In the genomic region with DNA sequence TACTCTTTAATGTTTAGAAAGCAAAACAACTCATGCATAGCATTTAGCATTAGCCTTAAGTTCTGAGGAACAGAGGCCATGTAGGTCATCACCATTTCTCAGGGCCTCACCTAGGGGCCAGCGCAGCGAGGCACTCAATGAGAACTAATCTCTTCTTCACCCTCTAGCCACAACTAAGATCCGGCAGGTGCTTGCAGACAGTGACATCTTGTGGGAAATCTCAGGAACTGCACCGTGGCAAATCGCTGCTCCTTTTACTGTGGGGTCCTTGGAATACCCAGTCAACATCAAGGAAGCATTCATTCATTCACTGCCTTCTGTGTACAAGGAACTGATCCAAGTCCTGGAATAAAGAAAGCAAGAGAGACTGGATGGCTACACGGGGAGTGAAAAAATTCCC, we compare ENCODE assay signal across 9 mouse cellular contexts. TPM values are rescaled to one million over a fixed set of nuclear protein-coding genes. Genes with fewer than 3 reads are reported as not detected.
DNase-seq lines count a peak whose midpoint lies in the region; ATAC-seq lines count a peak whose summit lies in the region.
"Had no signal": no experiment of that assay in that cellular context is flagged by ENCODE, and none has a peak within 500 bp of the region (broad histone marks: within the 10 kb centered on the region; RNA-seq: fewer than 3 reads in every experiment).

No protein-coding gene starts in this region.

- under 1% methylated on average over 6 of the region's 6 CpGs for WGBS in embryonic facial prominence, embryonic 14.5 days
- 3% methylated on average over 6 of the region's 6 CpGs for WGBS in midbrain, embryonic 10.5 days

- H3K27ac ChIP-seq in embryonic facial prominence, embryonic 14.5 days (replicated peaks; ENCODE audit: low read depth, low read length): no peak overlapping the region
- H3K27ac ChIP-seq in midbrain, embryonic 10.5 days (replicated peaks): no peak overlapping the region
- H3K27ac ChIP-seq: liver, embryonic 15.5 days had no signal

- no peak overlapping the region for H3K4me3 ChIP-seq in embryonic facial prominence, embryonic 14.5 days (ENCODE audit: low read depth, low read length)
- no peak overlapping the region for H3K4me3 ChIP-seq in midbrain, embryonic 10.5 days
- H3K4me3 ChIP-seq: liver, embryonic 15.5 days had no signal

- peaks cover 33% of the 10 kb centered on the region for H3K27me3 ChIP-seq in embryonic facial prominence, embryonic 14.5 days (replicated peaks; ENCODE audit: control insufficient read depth, insufficient read depth, low read length)
- peaks cover 76% of the 10 kb centered on the region for H3K27me3 ChIP-seq in midbrain, embryonic 10.5 days (ENCODE audit: low read depth, poor library complexity, severe bottlenecking)

- no peaks in the 10 kb centered on the region for H3K36me3 ChIP-seq in embryonic facial prominence, embryonic 14.5 days (ENCODE audit: control insufficient read depth, insufficient read depth, low read length)
- no peaks in the 10 kb centered on the region for H3K36me3 ChIP-seq in midbrain, embryonic 10.5 days
- H3K36me3 ChIP-seq: liver, embryonic 15.5 days had no signal

- peaks cover 4% of the 10 kb centered on the region; the same call in 1 of the 2 replicates for H3K4me1 ChIP-seq in embryonic facial prominence, embryonic 14.5 days (ENCODE audit: control insufficient read depth, insufficient read depth, low read length)
- peaks cover 25% of the 10 kb centered on the region for H3K4me1 ChIP-seq in midbrain, embryonic 10.5 days

- ATAC-seq in cerebellum, adult (ENCODE audit: insufficient number of reproducible peaks, low FRiP score, low TSS enrichment): no peak; the same call in 1 of the 2 replicates
- ATAC-seq in embryonic facial prominence, embryonic 14.5 days (ENCODE audit: low read depth): peak; percentile 73

- H3K4me2 ChIP-seq in embryonic facial prominence, embryonic 14.5 days (ENCODE audit: low read depth, low read length): no peak overlapping the region
- H3K4me2 ChIP-seq: liver, embryonic 15.5 days had no signal

- peak; percentile 68 for DNase-seq in cerebellum, adult 11 months
- peak; percentile 44 for DNase-seq in adrenal gland, postnatal 25 days
- peak; percentile 69 for DNase-seq in embryonic facial prominence, embryonic 14.5 days (ENCODE audit: low spot score)
- peak; percentile 81 for DNase-seq in heart, postnatal 4 days
- peak; percentile 58 to 69 for DNase-seq in layer of hippocampus, postnatal 25 days (ENCODE audit: extremely low spot score in 1 of 2, low spot score in 1 of 2)
- peak; percentile 83 for DNase-seq in midbrain, embryonic 10.5 days (ENCODE audit: low spot score)
- DNase-seq in skeletal muscle tissue, adult 2 months (ENCODE audit: low read depth, low spot score): peak; percentile 54

- H3K9ac ChIP-seq in embryonic facial prominence, embryonic 14.5 days (ENCODE audit: low read depth, low read length): no peak overlapping the region
- H3K9ac ChIP-seq: liver, embryonic 15.5 days had no signal

- H3K9me3 ChIP-seq in embryonic facial prominence, embryonic 14.5 days (ENCODE audit: control insufficient read depth, low read length): no peaks in the 10 kb centered on the region
- H3K9me3 ChIP-seq in midbrain, embryonic 10.5 days (replicated peaks): no peaks in the 10 kb centered on the region
- H3K9me3 ChIP-seq: liver, embryonic 15.5 days had no signal

RNA-seq across cellular contexts. Expression of a gene that starts 7.1 kb away (rescaled TPM):
- 6.2 and 7.8 TPM in 2 replicates for total RNA-seq in adrenal gland, postnatal 25 days (2021)
- polyA plus RNA-seq in embryonic facial prominence, embryonic 14.5 days (2014; fragmentation: Nextera tagmentation; extraction: Ambion mirVana): 2.4 and 3.4 TPM in 2 replicates
- total RNA-seq in heart, postnatal 4 days (2021): 1 to 10 TPM; 1.4 TPM
- 10 to 100 TPM; 28.8 to 34.3 TPM for total RNA-seq in layer of hippocampus, postnatal 25 days (2021)
- polyA plus RNA-seq in midbrain, embryonic 10.5 days (2016; fragmentation: Nextera tagmentation; extraction: Ambion mirVana): 10.4 and 13.3 TPM in 2 replicates

RNA-seq across cellular contexts. Expression of a gene that starts 40.8 kb away (rescaled TPM):
- 49.4 and 53.6 TPM in 2 replicates for total RNA-seq in adrenal gland, postnatal 25 days (2021)
- 3.5 and 4.5 TPM in 2 replicates for polyA plus RNA-seq in embryonic facial prominence, embryonic 14.5 days (2014; fragmentation: Nextera tagmentation; extraction: Ambion mirVana)
- total RNA-seq in heart, postnatal 4 days (2021): 10 to 100 TPM; 50.2 to 51.1 TPM
- total RNA-seq in layer of hippocampus, postnatal 25 days (2021): 100 to 1,000 TPM in 1 of 2 experiments, 10 to 100 TPM in 1; 88.5 to 105 TPM
- polyA plus RNA-seq in midbrain, embryonic 10.5 days (2016; fragmentation: Nextera tagmentation; extraction: Ambion mirVana): 2.1 and 2.6 TPM in 2 replicates

RNA-seq across cellular contexts. Expression of a gene that starts 46.5 kb away (rescaled TPM):
- total RNA-seq in adrenal gland, postnatal 25 days (2021): 9.8 and 9.9 TPM in 2 replicates
- 0.76 and 1.6 TPM in 2 replicates for polyA plus RNA-seq in embryonic facial prominence, embryonic 14.5 days (2014; fragmentation: Nextera tagmentation; extraction: Ambion mirVana)
- total RNA-seq in heart, postnatal 4 days (2021): under 1 TPM; 0.12 to 0.23 TPM
- total RNA-seq in layer of hippocampus, postnatal 25 days (2021): 100 to 1,000 TPM; 260 to 270 TPM
- polyA plus RNA-seq in midbrain, embryonic 10.5 days (2016; fragmentation: Nextera tagmentation; extraction: Ambion mirVana): 0.89 and 1.6 TPM in 2 replicates
- polyA plus RNA-seq: liver, embryonic 15.5 days had no signal

Comparison
In these comparisons a context has a peak if more than half of its experiments do, and no peak if none do; other contexts are left out.
1. RNA of a gene that starts 46.5 kb away (total RNA-seq): 260 to 270 TPM in layer of hippocampus, postnatal 25 days; 9.8 to 9.9 TPM in adrenal gland, postnatal 25 days and 0.12 to 0.23 TPM in heart, postnatal 4 days; every median in the first group is over 10 times any median in the second.
2. Peak in every context shown above with its lines, with median percentiles within 50 percentile points of each other: DNase-seq.